Mouse (Mus musculus): ENCODE measurements around the gene Tax1bp3. TPM values are rescaled to one million over a fixed set of nuclear protein-coding genes. Genes with fewer than 3 reads are reported as not detected.

Gene Tax1bp3
- polyA plus RNA-seq, 1 experiment from 2014 or later: 244 TPM

- WGBS: 8% methylated on average over 2 of the region's 2 CpGs
- Histone ChIP-seq H3K9ac (peak overlapping the region; percentile 88), H3K27ac (peak overlapping the region; percentile 96)
Observed at GRCm38 (mm10) chr11:73177895-73178294, 1.0 kb downstream of the Tax1bp3 start.

GRCm38 (mm10) chr11:73185872-73186615 is 9.2 kb downstream of the Tax1bp3 start:
- WGBS: 92% methylated on average over 10 of the region's 10 CpGs
- H3K27ac ChIP-seq: no peak overlapping the region
- H3K4me3 ChIP-seq: no peak overlapping the region
- no peak for ATAC-seq (ENCODE audit: low FRiP score, low read depth)
- no peaks in the 10 kb centered on the region for H3K4me1 ChIP-seq
- H3K9ac ChIP-seq: no peak overlapping the region
- no peaks in the 10 kb centered on the region for H3K9me3 ChIP-seq
- H3K4me2 ChIP-seq (replicated peaks): no peak overlapping the region
- H3K27me3 ChIP-seq: no peaks in the 10 kb centered on the region
- peaks cover 89% of the 10 kb centered on the region for H3K36me3 ChIP-seq

More at GRCm38 (mm10) chr11:73177895-73178294, 1.0 kb downstream of the Tax1bp3 start:
- no peaks in the 10 kb centered on the region for H3K9me3 ChIP-seq
- H3K4me1 ChIP-seq: peaks cover 25% of the 10 kb centered on the region
- H3K4me2 ChIP-seq (replicated peaks): peak overlapping the region; percentile 85
- H3K36me3 ChIP-seq: peaks cover 38% of the 10 kb centered on the region
- H3K27me3 ChIP-seq: no peaks in the 10 kb centered on the region
- peak overlapping the region; percentile 76 for H3K4me3 ChIP-seq
- no peak for ATAC-seq (ENCODE audit: low FRiP score, low read depth)

GRCm38 (mm10) chr11:73187231-73187630 is 10.3 kb downstream of the Tax1bp3 start:
- Histone ChIP-seq H3K27ac (no peak overlapping the region), H3K9ac (no peak overlapping the region), H3K9me3 (no peaks in the 10 kb centered on the region), H3K4me3 (no peak overlapping the region), H3K36me3 (peaks cover 96% of the 10 kb centered on the region), H3K4me1 (no peaks in the 10 kb centered on the region), H3K4me2 (replicated peaks) (no peak overlapping the region), H3K27me3 (no peaks in the 10 kb centered on the region)
- WGBS: 83% methylated on average over 6 of the region's 6 CpGs
- no peak for ATAC-seq (ENCODE audit: low FRiP score, low read depth)

- Histone ChIP-seq H3K4me2 (replicated peaks) (no peak overlapping the region), H3K9me3 (no peaks in the 10 kb centered on the region), H3K36me3 (peaks cover 68% of the 10 kb centered on the region), H3K9ac (no peak overlapping the region), H3K4me3 (no peak overlapping the region), H3K27ac (no peak overlapping the region), H3K27me3 (no peaks in the 10 kb centered on the region), H3K4me1 (peaks cover 5% of the 10 kb centered on the region)
- WGBS: 78% methylated on average over 6 of the region's 6 CpGs
- no peak for ATAC-seq (ENCODE audit: low FRiP score, low read depth)
Observed at GRCm38 (mm10) chr11:73193047-73193446, 16.2 kb downstream of the Tax1bp3 start.

- H3K27me3 ChIP-seq: no peaks in the 10 kb centered on the region
- H3K36me3 ChIP-seq: peaks cover 54% of the 10 kb centered on the region
- peaks cover 9% of the 10 kb centered on the region for H3K4me1 ChIP-seq
- H3K4me3 ChIP-seq: no peak overlapping the region
- no peak overlapping the region for H3K9ac ChIP-seq
- WGBS: 83% methylated on average over 2 of the region's 2 CpGs
- no peak for ATAC-seq (ENCODE audit: low FRiP score, low read depth)
- H3K4me2 ChIP-seq (replicated peaks): no peak overlapping the region
- H3K27ac ChIP-seq: no peak overlapping the region
- no peaks in the 10 kb centered on the region for H3K9me3 ChIP-seq
Observed at GRCm38 (mm10) chr11:73194444-73194843, 17.6 kb downstream of the Tax1bp3 start.

GRCm38 (mm10) chr11:73198190-73198589 is 21.3 kb downstream of the Tax1bp3 start:
- Histone ChIP-seq H3K4me2 (replicated peaks) (peak overlapping the region; percentile 89), H3K4me1 (peaks cover 15% of the 10 kb centered on the region), H3K9me3 (no peaks in the 10 kb centered on the region), H3K4me3 (peak overlapping the region; percentile 72), H3K9ac (peak overlapping the region; percentile 79), H3K27ac (no peak overlapping the region), H3K27me3 (no peaks in the 10 kb centered on the region), H3K36me3 (peaks cover 17% of the 10 kb centered on the region; the same call in 1 of the 2 replicates)
- no peak for ATAC-seq (ENCODE audit: low FRiP score, low read depth)
- 3% methylated on average over 1 of the region's 1 CpGs for WGBS

- ATAC-seq (ENCODE audit: low FRiP score, low read depth): peak; percentile 97
- 1% methylated on average over 22 of the region's 22 CpGs for WGBS
- peak within 1 kb of the TSS; percentile 79 for H3K9ac ChIP-seq
- no peaks in the 10 kb centered on the region for H3K9me3 ChIP-seq
- H3K27me3 ChIP-seq: no peaks in the 10 kb centered on the region
- H3K36me3 ChIP-seq: peaks cover 16% of the 10 kb centered on the region; the same call in 1 of the 2 replicates
- peak within 1 kb of the TSS; percentile 89 for H3K4me2 ChIP-seq (replicated peaks)
- H3K4me1 ChIP-seq: peaks cover 15% of the 10 kb centered on the region
- H3K27ac ChIP-seq: no peak within 1 kb of the TSS
- peak within 1 kb of the TSS; percentile 72 for H3K4me3 ChIP-seq
Observed at GRCm38 (mm10) chr11:73198603-73199229, 21.8 kb downstream of the Tax1bp3 start, which contains the start of gene Ctns. Gene Ctns, minus strand, starts transcription at chr11:73199042.

GRCm38 (mm10) chr11:73199230-73199712 is 22.4 kb downstream of the Tax1bp3 start, which contains the start of gene Shpk:
Gene Shpk, plus strand, starts transcription at chr11:73199460.
- Histone ChIP-seq H3K9me3 (no peaks in the 10 kb centered on the region), H3K9ac (peak within 1 kb of the TSS; percentile 79), H3K4me2 (replicated peaks) (peak within 1 kb of the TSS; percentile 89), H3K27ac (no peak within 1 kb of the TSS), H3K36me3 (peaks cover 15% of the 10 kb centered on the region; the same call in 1 of the 2 replicates), H3K27me3 (no peaks in the 10 kb centered on the region), H3K4me1 (peaks cover 15% of the 10 kb centered on the region), H3K4me3 (peak within 1 kb of the TSS; percentile 72)
- under 1% methylated on average over 32 of the region's 32 CpGs for WGBS
- peak; percentile 98 for ATAC-seq (ENCODE audit: low FRiP score, low read depth)

- Histone ChIP-seq H3K27me3 (no peaks in the 10 kb centered on the region), H3K27ac (no peak overlapping the region), H3K36me3 (peaks cover 12% of the 10 kb centered on the region; the same call in 1 of the 2 replicates), H3K9ac (peak overlapping the region; percentile 70), H3K4me1 (peaks cover 15% of the 10 kb centered on the region), H3K4me2 (replicated peaks) (peak overlapping the region; percentile 89), H3K4me3 (peak overlapping the region; percentile 72), H3K9me3 (no peaks in the 10 kb centered on the region)
- ATAC-seq (ENCODE audit: low FRiP score, low read depth): no peak
- 3% methylated on average over 12 of the region's 12 CpGs for WGBS
Observed at GRCm38 (mm10) chr11:73199879-73200278, 23.0 kb downstream of the Tax1bp3 start.

- peaks cover 15% of the 10 kb centered on the region for H3K4me1 ChIP-seq
- H3K9ac ChIP-seq: no peak overlapping the region
- H3K4me3 ChIP-seq: no peak overlapping the region
- no peak overlapping the region for H3K27ac ChIP-seq
- no peaks in the 10 kb centered on the region for H3K27me3 ChIP-seq
- H3K4me2 ChIP-seq (replicated peaks): no peak overlapping the region
- WGBS: 57% methylated on average over 2 of the region's 2 CpGs
- H3K36me3 ChIP-seq: peaks cover 2% of the 10 kb centered on the region; the same call in 1 of the 2 replicates
- H3K9me3 ChIP-seq: no peaks in the 10 kb centered on the region
- no peak for ATAC-seq (ENCODE audit: low FRiP score, low read depth)
Observed at GRCm38 (mm10) chr11:73201021-73201420, 24.1 kb downstream of the Tax1bp3 start.

GRCm38 (mm10) chr11:73201597-73201996 is 24.7 kb downstream of the Tax1bp3 start:
- peaks cover 15% of the 10 kb centered on the region for H3K4me1 ChIP-seq
- no peaks in the 10 kb centered on the region for H3K36me3 ChIP-seq
- H3K9me3 ChIP-seq: no peaks in the 10 kb centered on the region
- no peaks in the 10 kb centered on the region for H3K27me3 ChIP-seq
- no peak for ATAC-seq (ENCODE audit: low FRiP score, low read depth)
- H3K4me2 ChIP-seq (replicated peaks): no peak overlapping the region
- no peak overlapping the region for H3K27ac ChIP-seq
- no peak overlapping the region for H3K9ac ChIP-seq
- 38% methylated on average over 4 of the region's 4 CpGs for WGBS
- H3K4me3 ChIP-seq: no peak overlapping the region

GRCm38 (mm10) chr11:73203895-73204294 is 27.0 kb downstream of the Tax1bp3 start:
- H3K4me1 ChIP-seq: peaks cover 6% of the 10 kb centered on the region; the same call in 1 of the 2 replicates
- 84% methylated on average over 8 of the region's 8 CpGs for WGBS

More at GRCm38 (mm10) chr11:73203895-73204294, 27.0 kb downstream of the Tax1bp3 start:
- Histone ChIP-seq H3K4me3 (no peak overlapping the region), H3K9me3 (no peaks in the 10 kb centered on the region), H3K9ac (no peak overlapping the region), H3K4me2 (replicated peaks) (no peak overlapping the region), H3K27ac (no peak overlapping the region), H3K36me3 (no peaks in the 10 kb centered on the region), H3K27me3 (no peaks in the 10 kb centered on the region)
- no peak for ATAC-seq (ENCODE audit: low FRiP score, low read depth)
